Mouse (Mus musculus): ENCODE results near the gene Agmat.

DNA sequence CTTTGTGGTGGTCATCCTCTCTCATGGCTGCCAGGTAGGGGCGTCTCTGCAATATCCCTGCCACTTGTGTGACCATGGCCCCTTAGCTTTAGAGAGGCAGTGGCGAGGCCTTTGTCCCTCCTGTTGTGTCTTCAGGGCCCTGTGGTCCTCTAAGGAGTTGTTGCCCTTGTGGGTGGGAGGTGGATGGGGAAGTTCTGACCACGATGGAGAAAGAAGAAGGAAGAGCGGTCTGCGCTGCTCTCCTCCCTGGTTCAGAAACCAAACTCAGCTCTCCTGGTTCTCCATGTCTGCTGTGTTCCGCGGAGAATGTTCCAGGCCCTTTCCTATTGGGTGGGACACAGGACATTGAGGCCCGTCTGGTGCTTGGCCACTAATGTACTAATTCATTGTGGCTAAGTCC, 59.4 kb downstream of the Agmat start:
- no peak for TF ChIP-seq CTCF (IDR thresholded peaks at IDR 0.05; ENCODE audit: insufficient read depth, low read length)
- TF ChIP-seq POLR2A (IDR thresholded peaks at IDR 0.05; ENCODE audit: borderline replicate concordance, extremely low read depth, low read depth, low read length): no peak
